Mouse (Mus musculus) B cell, adult (primary cell): ENCODE data around the gene 1190007I07Rik. TPM values are rescaled to one million over a fixed set of nuclear protein-coding genes. Genes with fewer than 3 reads are reported as not detected.

ENCODE experiments used
- total RNA-seq: library from RNA; stranded (reverse); gene quantifications from 4 replicates; pipeline ENCODE4 v1.2.4, GENCODE M21; 2023; ENCODE audit not compliant: inconsistent age

1190007I07Rik gene
- total RNA-seq: 14.8 to 21.3 TPM (median 17.3 TPM) in 4 replicates

GRCm38 (mm10) chr10:82622671-82623552 lies at the start of gene 1190007I07Rik:
Gene 1190007I07Rik, minus strand, starts transcription at chr10:82623228.

GRCm38 (mm10) chr10:82629586-82630255 lies 6.7 kb upstream of the 1190007I07Rik start, which contains the start of gene Tdg:
Gene Tdg, plus strand, starts transcription at chr10:82629828.

Other genes with a start within 250 kb of the 1190007I07Rik start
- gene Gm1553, start 130.6 kb downstream of the 1190007I07Rik start, total RNA-seq: not detected in 4 replicates
- gene Tdg, start 6.6 kb upstream of the 1190007I07Rik start, total RNA-seq: 89.2 to 102 TPM (median 90.4 TPM) in 4 replicates
- gene Glt8d2, start 67.4 kb upstream of the 1190007I07Rik start, total RNA-seq: not detected in 4 replicates
- 24.6 to 29.8 TPM (median 27.3 TPM) in 4 replicates for gene Hcfc2, start 72.9 kb upstream of the 1190007I07Rik start, total RNA-seq
- gene Nfyb, start 140.9 kb upstream of the 1190007I07Rik start, total RNA-seq: 28.8 to 39.8 TPM (median 38.0 TPM) in 4 replicates
- gene Txnrd1, start 210.7 kb upstream of the 1190007I07Rik start, total RNA-seq: 34.8 to 38.8 TPM (median 38.0 TPM) in 4 replicates
- 3.5 to 4.9 TPM (median 4.3 TPM) in 4 replicates for gene Eid3, start 243.4 kb upstream of the 1190007I07Rik start, total RNA-seq